Mouse (Mus musculus): Measurements from ENCODE around the gene Mthfd2l.

Gene Mthfd2l

DNA sequence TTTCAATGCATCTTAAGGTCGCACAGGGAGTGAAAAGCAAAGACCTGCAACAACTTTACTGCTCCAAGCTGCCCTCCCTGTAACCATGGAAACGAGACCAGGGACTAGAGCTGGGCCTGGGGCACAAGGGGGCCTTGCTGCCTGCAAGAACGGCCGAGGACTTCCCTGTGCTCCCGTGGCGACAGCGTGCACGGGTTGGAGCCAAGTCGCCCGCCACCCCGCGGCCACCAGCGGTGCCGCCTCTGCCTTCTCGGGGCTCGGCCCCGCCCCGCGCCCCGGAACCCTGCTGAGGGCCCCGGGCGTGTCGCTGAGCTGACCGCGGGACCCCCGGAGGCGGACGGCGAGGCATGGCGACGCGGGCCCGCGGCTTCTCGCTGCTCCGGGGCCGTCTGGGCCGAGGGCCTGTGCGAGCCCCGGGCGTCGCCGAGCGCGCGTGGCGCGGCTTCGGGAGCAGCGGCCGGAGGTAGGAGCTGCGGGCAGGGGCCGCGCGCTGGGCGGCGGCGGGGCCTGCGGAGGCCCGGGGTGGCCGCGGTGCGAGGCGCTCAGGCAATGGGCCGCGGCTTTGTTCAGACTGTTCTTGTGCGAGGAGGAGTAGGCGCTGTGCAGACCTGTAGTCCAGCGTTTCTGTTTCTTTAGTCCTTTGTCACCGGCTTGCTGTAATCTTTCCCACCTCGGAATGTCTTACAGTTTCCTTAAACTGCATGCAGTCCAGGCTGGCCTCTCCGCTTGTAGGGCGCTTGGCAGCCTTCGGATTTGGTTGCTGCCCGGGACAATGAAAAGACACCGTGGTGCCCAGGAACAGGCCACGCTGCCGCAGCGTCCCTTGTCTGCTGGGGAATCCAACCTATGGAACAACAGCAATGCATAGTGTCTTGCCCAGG lies at the start of gene Mthfd2l:
TSS of gene Mthfd2l (plus strand) at position 147 of the 881 bp plus-strand sequence.
- in situ Hi-C loops (cut with MboI, MseI) = no loop called here

DNA sequence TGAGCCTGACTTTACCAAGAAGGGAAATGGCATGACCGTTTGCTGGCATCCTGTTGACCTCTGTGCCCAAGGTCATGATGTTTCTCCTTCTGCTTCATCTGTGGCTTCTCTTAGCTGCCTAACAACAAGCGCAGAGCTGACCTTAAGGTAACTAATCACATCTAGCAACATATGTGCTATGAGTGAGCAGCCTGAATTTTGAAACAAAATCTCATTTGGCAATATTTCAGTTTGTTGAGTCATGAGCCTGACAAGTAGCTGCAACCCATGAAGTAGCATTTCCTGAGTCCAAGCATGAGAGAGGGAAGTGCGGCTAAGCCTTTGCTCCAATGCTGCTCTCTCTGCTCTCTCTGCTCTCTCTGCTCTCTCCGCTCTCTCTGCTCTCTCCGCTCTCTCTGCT lies 49.2 kb upstream of the Mthfd2l start:
- in situ Hi-C loops (cut with MboI, MseI) = no loop called here

DNA sequence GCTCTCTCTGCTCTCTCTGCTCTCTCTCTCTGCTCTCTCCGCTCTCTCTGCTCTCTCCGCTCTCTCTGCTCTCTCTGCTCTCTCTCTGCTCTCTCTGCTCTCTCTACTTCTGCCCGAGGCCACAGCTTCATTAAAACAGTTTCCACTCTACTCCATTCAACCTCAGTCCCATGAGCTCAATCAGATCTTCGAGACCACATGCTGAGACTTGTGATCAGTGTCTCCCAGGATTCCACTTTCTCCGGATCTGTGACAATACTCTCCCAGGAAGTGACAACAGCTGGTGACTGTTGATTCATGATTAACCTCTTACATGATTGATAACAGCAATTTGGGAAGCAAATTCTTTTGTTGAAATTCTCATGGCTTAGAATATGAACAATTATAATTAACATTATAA lies 48.8 kb upstream of the Mthfd2l start:
- in situ Hi-C loops (cut with MboI, MseI) = no loop called here

DNA sequence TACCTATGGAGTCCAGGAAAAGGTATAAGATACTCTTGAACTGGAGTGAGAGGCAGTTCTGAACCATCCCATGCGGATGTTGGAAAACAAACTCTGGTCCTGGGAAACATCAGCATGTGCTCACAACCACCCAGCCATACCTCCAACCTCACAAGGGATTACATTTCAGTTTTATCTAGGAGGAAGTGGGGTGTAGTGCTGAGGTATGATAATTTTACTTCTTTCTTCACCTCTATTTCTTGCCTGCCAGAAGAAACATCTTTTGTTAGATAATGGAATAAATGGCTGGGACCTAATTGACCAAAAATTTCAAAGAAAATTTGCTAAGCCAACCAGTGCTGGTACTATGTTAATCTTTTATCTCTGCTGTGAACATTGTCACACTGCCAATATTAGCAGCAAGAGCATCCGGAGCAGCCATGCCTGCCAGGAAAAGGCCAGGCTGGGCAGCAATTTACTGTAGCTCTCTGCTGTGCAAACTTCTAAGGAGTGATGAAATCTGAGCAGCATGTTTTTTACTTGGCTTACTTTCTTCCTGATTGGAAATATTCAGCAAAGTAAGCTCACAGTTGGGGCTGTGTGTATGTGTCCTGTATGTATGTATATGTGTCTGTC lies 46.2 kb upstream of the Mthfd2l start:
- in situ Hi-C loops (cut with MboI, MseI) = no loop called here

DNA sequence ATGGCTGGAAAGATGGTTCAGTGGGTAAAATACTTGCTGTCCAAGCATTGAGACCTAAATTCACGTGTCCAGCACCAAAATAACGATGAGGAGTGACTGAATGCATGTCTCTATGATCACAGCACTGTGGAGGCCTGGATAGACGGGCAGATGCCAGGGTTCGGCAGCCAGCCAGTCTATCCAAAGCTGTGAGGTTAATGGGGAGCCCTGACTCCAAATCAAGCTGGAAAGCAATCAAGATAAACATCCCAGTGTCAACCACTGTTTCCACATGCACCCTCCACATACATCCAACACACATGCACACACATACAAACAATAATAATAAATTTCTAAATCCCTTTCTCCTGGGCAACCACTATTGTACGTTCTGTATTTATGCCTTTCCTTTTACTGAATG lies 42.3 kb upstream of the Mthfd2l start:
- in situ Hi-C loops (cut with MboI, MseI) = no loop called here

DNA sequence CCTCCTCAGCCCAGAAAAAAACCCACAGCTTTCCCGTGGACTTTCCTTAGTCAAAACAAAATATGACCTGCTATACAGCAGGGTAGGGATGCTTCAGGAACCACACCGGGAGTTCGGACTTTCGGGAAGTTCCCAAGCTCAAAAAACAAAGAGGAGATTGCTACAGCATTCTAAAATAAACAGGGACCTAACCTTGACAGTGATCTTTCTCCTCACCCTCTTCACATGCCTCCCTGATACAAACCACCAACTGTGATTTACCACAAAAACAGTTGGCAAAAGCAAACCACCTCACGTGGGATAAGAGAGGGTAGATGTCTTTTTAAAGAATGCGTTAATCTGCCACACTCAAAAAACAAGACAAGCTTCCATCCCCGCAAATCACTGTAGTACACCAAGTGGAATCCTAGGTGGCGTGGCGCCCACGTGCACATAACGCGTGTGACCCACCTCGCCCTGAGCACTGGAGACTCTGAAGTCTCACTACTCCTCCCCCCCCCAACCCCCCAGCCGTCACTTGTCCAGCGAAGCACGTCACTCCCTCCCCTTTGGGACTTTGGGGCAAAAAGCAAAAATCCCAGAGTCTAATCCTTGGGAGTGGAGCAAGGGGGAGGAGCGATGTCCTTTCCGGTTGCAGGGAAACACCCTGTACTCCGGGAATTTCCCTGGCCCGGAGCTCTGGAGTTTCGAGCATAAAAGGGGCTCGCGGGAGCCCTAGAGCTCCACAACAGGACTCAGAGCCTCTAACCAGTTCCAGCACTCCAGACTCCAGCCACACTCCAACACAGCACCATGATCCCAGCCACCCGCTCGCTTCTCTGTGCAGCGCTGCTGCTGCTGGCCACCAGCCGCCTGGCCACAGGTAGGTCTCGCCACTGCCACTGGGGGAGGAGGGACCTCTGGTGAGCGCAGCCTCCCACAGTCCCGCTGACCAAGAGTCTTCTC lies 40.1 kb upstream of the Mthfd2l start, which contains the start of gene Cxcl1:
TSS of gene Cxcl1 (plus strand) at position 723 of the 945 bp plus-strand sequence.
- in situ Hi-C loops (cut with MboI, MseI) = no loop called here

DNA sequence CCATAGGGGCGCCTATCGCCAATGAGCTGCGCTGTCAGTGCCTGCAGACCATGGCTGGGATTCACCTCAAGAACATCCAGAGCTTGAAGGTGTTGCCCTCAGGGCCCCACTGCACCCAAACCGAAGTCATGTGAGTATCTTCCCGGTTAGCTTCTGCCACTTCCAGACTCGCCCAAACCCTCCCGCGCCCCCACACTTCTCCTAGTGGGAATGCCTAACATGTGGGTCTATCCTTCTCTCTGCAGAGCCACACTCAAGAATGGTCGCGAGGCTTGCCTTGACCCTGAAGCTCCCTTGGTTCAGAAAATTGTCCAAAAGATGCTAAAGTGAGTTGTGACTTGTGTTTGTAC lies 39.5 kb upstream of the Mthfd2l start:
- in situ Hi-C loops (cut with MboI, MseI) = no loop called here

DNA sequence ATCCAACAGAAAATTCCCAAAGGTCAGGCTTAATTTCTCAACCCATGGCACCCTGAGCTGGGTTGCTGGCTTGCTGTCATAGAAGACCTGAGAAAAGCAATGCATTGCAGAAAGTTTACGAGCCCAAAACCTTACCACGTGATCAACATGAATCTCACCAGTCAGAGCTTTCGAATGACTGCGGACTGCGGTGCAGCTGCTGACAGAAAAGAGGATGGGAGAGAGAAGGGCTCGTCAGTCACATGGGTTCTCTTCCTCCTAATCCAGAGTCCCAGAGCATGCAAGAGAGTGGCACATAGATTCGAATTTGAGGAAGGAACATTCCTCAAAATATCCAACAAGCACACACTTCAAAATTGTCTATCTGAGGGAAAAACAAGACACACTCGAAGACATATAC lies 36.7 kb upstream of the Mthfd2l start:
- in situ Hi-C loops (cut with MboI, MseI) = no loop called here

DNA sequence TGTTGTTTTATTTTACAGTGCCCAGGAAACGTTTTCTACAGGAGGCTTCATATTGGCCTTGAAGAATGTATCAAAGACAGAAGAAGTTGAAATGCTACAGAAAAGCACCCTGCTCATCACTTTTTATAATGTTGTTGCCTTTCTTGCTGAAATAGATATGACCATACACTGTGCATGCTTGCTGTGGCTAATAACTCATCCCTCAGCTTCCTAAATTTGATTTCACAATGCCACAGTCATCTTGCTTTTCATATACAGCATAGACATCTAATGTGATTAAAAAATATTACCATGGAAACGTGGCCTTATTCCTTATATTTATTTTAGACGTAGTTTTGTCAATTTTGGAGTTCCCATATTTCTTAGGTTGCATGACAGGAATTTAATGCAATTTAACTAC lies 33.5 kb upstream of the Mthfd2l start:
- in situ Hi-C loops (cut with MboI, MseI) = no loop called here

DNA sequence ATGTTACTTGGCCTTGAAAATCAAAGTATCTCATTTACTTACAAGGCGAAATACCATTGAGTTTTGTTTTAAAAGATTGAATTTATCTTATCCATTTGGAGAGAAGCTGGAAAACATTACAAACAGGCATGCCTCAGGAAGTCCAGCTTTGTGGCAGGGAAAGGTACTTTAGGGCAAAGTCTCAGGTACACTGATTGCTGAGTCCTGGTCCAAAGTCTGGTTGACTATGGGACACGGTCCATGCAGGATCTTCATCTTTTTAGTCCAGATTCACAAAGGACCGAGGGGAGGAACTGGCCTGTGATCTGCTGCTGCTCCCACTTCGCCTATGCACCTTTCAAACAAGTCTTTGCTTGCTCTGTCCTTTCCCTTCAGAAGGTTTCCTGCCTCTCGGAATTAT lies 31.6 kb upstream of the Mthfd2l start:
- in situ Hi-C loops (cut with MboI, MseI) = no loop called here

DNA sequence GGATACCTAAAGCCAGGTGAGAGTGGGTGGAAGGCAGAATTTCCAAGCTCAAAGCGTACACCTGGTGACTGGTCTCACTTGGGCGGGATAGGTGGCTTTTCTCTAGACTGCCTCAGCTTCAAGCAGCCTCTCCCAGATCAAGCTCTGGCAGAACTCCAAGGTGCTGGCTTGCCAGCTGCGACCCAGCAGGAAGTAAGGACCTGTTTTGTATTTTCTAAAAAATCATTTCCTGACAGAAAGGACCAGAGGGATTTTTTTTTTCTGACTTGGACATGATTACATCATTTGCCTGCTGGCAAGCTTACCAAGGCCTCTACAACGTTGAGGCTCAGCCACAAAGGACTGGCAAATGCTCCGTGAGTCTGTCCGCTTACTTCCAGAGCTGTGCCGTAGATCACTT lies 30.8 kb upstream of the Mthfd2l start:
- in situ Hi-C loops (cut with MboI, MseI) = loop anchor here (25.0 kb wide), 1 partner anchor 688 kb away; the partner anchor contains the start of gene Cox18

DNA sequence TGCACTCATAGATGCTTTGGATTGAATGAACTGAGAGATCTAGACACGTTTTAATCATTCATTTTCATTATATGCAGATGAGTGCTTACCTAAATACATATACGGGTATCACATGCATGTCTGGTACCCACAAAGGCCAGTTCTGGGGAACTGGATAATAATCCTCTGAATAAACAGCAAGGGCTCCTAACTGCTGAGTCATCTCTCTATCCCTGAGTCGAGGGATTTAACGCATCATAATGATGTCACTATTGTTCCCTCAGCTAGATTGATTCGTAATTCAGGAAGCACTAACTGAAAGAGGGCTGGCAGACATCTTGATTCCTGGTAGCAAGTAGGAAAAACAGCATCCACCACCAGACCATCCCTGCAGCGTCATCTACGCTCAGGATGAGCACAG lies 30.2 kb upstream of the Mthfd2l start:
- in situ Hi-C loops (cut with MboI, MseI) = loop anchor here (25.0 kb wide), 1 partner anchor 688 kb away; the partner anchor contains the start of gene Cox18

DNA sequence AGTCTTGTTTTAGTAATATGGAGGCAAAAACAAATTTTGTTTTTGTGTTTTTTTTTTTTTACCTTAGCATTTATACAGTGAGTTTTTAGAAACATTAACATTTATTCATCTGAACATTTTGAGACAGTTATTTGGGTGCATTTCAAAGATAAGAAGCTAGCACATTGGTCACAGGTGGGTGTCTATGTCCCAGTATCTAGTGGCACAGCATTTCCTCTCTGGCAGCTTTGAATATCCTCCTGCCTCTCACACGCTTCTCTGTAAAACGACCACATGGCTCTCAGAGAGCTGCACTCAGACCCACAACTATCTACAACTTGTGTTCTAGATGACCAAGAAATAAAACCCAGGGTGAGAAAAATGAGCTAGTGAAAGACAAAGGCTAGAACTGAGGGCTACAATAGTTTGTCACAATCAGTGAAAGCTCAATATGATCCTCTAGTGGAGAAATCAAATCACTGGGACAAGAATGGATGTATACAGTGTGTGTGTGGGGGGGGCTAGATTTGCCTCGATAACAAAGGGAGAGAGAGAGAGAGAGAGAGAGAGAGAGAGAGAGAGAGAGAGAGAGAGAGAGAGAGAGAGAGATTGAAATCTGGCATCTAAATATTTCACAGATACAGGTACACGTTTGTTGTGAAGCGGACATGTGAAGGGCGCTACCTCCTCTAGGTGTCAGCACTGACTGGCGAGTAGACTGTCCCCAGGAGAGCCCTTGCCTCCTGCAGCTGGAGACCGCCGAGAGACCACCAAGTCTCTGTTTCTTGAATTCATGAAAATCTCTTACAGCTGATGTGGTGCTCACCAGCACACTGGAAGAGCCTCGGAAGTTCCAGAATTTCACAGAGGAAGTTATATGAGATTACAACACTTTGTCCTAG lies 28.3 kb upstream of the Mthfd2l start:
- in situ Hi-C loops (cut with MboI, MseI) = loop anchor here (25.0 kb wide), 1 partner anchor 690 kb away; the partner anchor contains the start of gene Cox18

DNA sequence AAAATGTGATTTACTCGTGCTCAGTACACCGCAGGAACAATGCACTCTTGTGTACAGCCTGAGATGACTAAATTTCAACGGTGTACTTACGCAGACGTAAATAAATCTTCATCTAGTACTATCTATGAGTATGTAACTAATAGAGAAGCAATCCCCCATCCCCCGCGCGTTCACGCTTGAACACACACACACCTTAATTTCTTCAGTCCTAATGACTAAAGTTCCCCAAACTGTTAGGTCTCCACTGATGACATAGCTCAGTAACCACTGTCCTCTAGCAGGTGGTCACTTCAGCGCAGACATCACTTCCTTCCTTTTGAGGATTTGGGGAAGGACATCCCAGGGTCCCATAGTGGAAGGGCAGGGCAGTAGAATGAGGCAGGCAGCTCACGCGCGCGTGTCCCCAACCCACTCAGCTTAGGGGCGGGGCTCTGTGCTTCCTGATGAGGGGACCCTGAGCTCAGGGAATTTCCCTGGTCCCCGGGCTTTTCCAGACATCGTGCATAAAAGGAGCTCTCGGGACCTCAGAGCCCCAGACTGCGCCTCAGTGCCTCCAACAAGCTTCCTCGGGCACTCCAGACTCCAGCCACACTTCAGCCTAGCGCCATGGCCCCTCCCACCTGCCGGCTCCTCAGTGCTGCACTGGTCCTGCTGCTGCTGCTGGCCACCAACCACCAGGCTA lies 27.4 kb upstream of the Mthfd2l start, which contains the start of gene Cxcl2:
TSS of gene Cxcl2 (plus strand) at position 533 of the 682 bp plus-strand sequence.
- in situ Hi-C loops (cut with MboI, MseI) = loop anchor here (25.0 kb wide), 1 partner anchor 691 kb away; the partner anchor contains the start of gene Cox18

DNA sequence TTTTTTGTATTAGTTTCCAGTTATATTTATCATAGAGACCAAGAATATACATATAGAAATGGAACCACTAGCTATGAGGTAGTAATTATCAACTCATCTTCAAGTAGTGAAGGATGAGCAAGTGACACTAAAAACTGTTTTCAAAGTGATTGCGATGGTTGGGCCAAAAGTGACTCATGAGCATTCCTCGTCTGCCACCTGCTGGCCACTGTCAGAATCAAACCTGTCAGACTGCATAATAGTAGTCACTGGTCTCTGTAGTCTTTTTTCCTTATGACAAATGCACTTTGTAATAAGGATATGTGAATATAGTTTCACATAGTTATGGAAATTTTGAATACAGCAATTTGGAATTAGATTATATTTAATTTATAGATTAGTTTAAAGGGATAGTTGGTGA lies 21.9 kb upstream of the Mthfd2l start:
- in situ Hi-C loops (cut with MboI, MseI) = loop anchor here (5.0 to 25.0 kb wide), 3 partner anchors 107 to 697 kb away; partner anchors contain the start of gene Cox18

DNA sequence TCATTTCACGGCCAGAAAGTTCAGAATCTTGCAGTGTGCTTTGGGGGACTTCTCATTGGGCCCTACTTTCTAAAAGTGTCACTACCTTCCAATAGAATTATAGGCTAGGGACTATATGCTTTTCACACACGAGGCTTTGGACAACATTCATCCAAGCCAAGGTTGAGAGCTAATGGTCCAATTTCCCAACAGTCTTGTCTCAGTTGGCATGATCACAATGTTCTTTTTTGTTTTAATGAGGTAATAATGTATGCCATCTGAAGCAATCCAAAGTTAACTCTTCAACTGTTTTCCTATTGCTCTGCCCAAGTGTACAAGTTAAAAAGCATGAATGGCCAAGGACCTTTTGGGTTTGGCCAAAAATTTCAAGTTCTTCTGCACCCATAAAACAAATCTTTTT lies 11.4 kb upstream of the Mthfd2l start:
- in situ Hi-C loops (cut with MboI, MseI) = loop anchor here (25.0 kb wide), 1 partner anchor 707 kb away; the partner anchor contains the start of gene Cox18

DNA sequence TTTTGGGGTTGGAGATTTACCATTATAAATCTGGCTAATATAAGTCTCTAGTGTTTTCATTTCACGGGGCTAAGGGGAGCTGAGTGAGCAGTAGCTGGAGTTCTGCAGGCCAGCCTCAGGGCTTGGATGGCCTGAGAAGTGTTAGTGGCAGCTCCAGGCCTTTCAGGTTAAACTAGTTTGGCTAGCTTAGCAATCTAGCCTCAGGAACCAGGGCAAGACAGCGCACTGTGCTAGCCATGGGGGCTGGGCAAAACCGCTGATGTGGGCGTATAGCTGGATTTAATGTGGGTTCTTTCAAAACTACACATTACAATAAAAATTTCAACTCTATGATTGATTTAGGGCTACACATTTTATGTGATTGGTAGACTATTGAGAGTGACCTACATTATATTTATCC lies 8.0 kb upstream of the Mthfd2l start:
- in situ Hi-C loops (cut with MboI, MseI) = loop anchor here (25.0 kb wide), 1 partner anchor 711 kb away; the partner anchor contains the start of gene Cox18

DNA sequence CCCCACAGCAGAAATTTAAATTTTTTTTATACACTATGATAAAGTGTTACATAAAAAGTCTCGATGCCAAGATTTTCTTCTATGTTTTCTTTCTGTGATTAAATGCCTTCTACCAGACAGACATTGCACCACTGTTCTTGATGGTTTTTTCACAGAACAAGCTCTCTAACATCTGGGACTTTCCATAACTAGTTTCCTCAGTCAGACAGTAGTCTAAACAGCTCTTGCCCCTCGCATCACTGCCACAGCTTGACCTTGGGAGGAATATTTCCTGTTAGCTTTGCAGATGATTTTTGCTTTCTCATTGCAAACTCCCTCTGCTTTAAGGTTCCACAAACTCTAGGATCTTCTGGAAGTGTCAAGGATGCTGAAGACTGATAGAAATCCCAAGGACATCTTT lies 371 bp upstream of the Mthfd2l start:
- in situ Hi-C loops (cut with MboI, MseI) = no loop called here

DNA sequence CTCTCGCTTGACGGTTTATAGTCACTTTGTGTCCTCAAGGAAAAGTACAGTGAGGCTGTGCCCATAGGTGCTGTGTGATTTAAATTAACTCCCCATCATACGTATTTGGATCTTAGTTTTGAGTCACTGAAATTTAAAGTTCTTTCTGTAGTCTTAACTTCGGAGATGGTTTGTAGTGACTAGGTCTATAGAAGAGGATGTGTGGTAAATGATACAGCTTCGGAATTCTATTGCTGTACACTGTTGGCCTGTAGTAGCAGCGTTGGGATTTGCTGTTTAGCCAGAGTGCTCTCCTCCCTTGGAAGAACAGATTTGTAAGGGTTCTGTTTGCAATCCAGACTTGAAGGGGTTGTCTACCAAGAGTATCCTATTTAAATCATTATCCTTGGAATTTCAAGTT lies 994 bp downstream of the Mthfd2l start:
- in situ Hi-C loops (cut with MboI, MseI) = no loop called here

DNA sequence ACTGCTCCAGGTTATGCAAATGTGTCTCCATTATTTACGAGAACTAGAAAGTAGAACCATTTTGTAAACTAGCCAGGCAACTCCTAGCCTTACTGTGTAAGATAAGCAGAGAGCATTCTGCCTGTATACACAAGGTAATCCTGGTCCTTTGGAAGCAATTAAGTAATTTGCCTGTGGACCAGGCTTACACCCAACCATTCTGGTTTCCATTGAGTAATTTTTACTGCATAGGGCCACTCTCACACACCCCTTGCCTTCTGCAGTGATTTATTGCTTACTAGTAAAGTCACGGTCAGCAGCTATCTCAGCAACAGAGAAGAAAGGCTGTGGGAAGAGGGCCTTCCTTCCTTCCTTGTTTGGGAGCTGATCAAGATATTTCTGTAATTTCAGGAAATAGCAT lies 5.8 kb downstream of the Mthfd2l start:
- in situ Hi-C loops (cut with MboI, MseI) = no loop called here

Data from regulatory T cell (primary cell).